Mouse (Mus musculus) E14TG2a.4 (cell line): ENCODE measurements around the gene Sptssa.
"Not testable (repeated sequence)": the region's sequence is repeated elsewhere in the genome, so short reads cannot be mapped to it uniquely, and the experiment has no call there.

Source experiments
- H3K27me3 ChIP-seq: 2 replicates; pipeline ENCODE4 v1.6.1; 2014; ENCODE audit warnings: low read length, control low read depth; ENCODE audit not compliant: insufficient read depth
- H3K36me3 ChIP-seq: 2 replicates; pipeline ENCODE4 v1.6.1; 2014; ENCODE audit warnings: low read length, control low read depth; ENCODE audit not compliant: insufficient read depth
- H3K4me1 ChIP-seq: replicated peaks from 2 replicates; pipeline ENCODE4 v1.6.1; 2014; ENCODE audit warnings: low read depth, low read length, control low read depth
- H3K4me3 ChIP-seq: replicated peaks from 2 replicates; pipeline ENCODE4 v1.5.1; 2014; ENCODE audit warnings: mild to moderate bottlenecking, low read length
- H3K9me3 ChIP-seq: 2 replicates; pipeline ENCODE4 v1.6.1; 2014; ENCODE audit warnings: low read length, control low read depth
- CTCF ChIP-seq: conservative IDR thresholded peaks from 2 replicates; pipeline ENCODE4 v1.5.1; 2014; ENCODE audit warnings: low read length
- NANOG ChIP-seq: IDR thresholded peaks from 2 replicates; pipeline ENCODE4 v1.6.1; 2014; ENCODE audit warnings: borderline replicate concordance, low read length, mixed read lengths
- POU5F1 ChIP-seq: IDR thresholded peaks from 2 replicates; pipeline ENCODE4 v1.6.1; 2014; ENCODE audit warnings: low read length, borderline replicate concordance

Sptssa gene

DNA sequence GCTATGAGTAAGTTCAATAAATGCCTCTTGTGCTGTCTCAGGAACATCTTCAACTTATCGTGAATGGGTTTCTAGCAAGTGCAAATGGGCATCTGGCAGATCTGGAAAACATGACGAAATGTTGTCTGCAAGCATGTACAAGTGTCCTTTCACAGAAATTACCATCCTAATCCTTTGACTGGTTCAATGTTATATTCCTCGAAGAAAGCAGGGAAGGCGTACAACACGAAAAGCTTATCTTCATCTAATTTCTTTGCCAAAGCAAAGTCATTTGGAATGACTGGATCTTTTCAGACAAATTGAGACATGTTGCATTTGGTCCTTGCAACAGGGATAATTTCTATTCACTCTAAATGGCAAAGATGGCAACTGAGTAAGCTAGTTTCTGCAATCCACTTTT is 32.7 kb upstream of the Sptssa start:
- Histone ChIP-seq H3K9me3 (no peaks in the 10 kb centered on the region), H3K4me3 (no peak overlapping the region), H3K27me3 (no peaks in the 10 kb centered on the region), H3K4me1 (peaks cover 21% of the 10 kb centered on the region), H3K36me3 (peaks cover 89% of the 10 kb centered on the region)
- TF ChIP-seq POU5F1 = no peak
- TF ChIP-seq CTCF = no peak
- no peak for TF ChIP-seq NANOG

DNA sequence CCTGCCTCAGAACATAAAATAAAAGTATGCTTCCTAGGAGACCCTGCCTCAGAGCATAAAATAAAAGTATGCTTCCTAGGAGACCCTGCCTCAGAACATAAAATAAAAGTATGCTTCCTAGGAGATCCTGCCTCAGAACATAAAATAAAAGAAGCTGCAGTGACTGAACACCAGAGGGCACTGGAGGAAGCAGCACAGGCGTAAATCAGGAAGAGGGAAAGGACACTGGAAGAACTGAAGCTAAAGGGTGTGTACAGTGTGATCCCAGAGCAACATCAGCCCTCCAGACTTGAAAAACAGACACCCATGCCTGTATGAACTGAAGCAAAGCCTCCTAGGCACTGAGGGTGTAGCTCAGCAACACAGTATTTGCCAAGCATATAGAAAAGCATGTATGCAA is 26.8 kb upstream of the Sptssa start:
- H3K27me3 ChIP-seq = no peaks in the 10 kb centered on the region
- no peaks in the 10 kb centered on the region for H3K9me3 ChIP-seq
- H3K4me1 ChIP-seq = peaks cover 22% of the 10 kb centered on the region
- no peak overlapping the region for H3K4me3 ChIP-seq
- peaks cover 59% of the 10 kb centered on the region for H3K36me3 ChIP-seq
- TF ChIP-seq POU5F1 (no peak), CTCF (peak; percentile 38), NANOG (no peak)

GRCm38 (mm10) chr12:54676709-54677108 is 20.3 kb upstream of the Sptssa start:
- Histone ChIP-seq H3K4me3 (no peak overlapping the region), H3K27me3 (no peaks in the 10 kb centered on the region), H3K4me1 (peaks cover 27% of the 10 kb centered on the region), H3K36me3 (peaks cover 71% of the 10 kb centered on the region), H3K9me3 (no peaks in the 10 kb centered on the region)
- TF ChIP-seq NANOG = no peak
- no peak for TF ChIP-seq CTCF
- TF ChIP-seq POU5F1 = no peak

DNA sequence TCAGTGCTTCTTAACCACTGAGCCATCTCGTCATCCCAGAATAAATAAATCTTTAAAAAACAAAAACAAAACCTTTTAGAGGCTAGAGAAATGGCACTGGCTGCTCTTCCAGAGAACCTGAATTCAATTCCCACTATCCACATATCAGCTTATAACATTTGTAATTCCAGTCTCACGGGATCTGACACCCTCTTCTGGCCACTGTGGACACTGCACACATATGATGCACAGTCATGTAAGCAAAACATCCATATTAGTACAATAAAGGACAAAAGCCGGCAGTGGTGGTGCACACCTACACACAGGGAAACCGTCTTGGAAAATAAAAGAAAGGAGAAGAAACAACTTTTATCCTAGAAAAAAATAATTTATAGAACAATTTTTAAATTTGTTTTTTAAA is 19.0 kb upstream of the Sptssa start:
- Histone ChIP-seq H3K27me3 (no peaks in the 10 kb centered on the region), H3K4me1 (peaks cover 38% of the 10 kb centered on the region), H3K4me3 (no peak overlapping the region), H3K9me3 (no peaks in the 10 kb centered on the region), H3K36me3 (peaks cover 79% of the 10 kb centered on the region)
- no peak for TF ChIP-seq POU5F1
- peak; percentile 38 for TF ChIP-seq CTCF
- no peak for TF ChIP-seq NANOG

GRCm38 (mm10) chr12:54671262-54671661 is 14.9 kb upstream of the Sptssa start:
- Histone ChIP-seq H3K36me3 (peaks cover 59% of the 10 kb centered on the region), H3K4me1 (peaks cover 28% of the 10 kb centered on the region), H3K4me3 (no peak overlapping the region), H3K27me3 (no peaks in the 10 kb centered on the region), H3K9me3 (no peaks in the 10 kb centered on the region)
- TF ChIP-seq CTCF = no peak
- no peak for TF ChIP-seq NANOG
- peak; percentile 70; the same call in 1 of the 2 replicates for TF ChIP-seq POU5F1

DNA sequence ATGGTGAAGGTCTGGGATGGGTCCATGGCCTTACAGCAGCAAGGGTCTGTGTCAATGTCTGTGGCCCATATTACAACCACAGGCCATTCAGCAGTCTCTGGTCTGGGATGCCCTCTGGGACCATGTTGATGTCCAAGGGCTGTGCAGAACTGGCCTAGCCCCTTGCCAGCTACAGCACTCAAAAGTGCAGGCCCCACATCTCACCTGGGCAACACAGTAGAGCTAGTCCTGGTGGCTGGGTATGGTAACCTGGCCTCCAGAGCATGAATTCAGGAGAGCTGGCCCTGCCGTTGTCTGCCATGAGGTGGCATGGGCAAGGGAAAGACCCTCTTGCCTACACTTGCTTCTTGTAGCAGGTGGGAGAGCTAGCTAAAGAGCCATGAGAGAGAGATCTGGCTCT is 11.8 kb upstream of the Sptssa start:
- H3K36me3 ChIP-seq = peaks cover 31% of the 10 kb centered on the region
- TF ChIP-seq NANOG = no peak
- TF ChIP-seq POU5F1 = no peak
- no peak for TF ChIP-seq CTCF
- H3K9me3 ChIP-seq = no peaks in the 10 kb centered on the region
- peaks cover 27% of the 10 kb centered on the region for H3K4me1 ChIP-seq
- no peaks in the 10 kb centered on the region for H3K27me3 ChIP-seq
- no peak overlapping the region for H3K4me3 ChIP-seq

DNA sequence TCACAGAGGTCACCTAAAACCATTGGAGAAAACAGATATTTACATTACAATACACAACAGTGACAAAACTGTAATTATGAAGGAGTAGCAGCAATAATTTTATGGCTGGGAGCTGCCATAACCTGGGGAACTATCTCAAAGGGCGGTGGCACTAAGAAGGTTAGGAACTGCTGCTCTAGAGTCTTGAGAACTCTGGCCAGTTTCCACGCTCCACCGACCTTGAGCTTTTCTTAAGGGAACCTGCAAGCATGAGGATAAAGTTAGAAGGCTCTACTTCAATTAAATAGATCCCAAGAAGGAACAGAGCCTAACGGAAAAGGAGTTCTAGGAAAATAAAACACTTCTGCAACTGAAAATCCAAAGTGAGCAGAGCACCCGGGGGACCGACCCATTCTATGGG is 9.2 kb upstream of the Sptssa start:
- no peaks in the 10 kb centered on the region for H3K27me3 ChIP-seq
- H3K9me3 ChIP-seq = no peaks in the 10 kb centered on the region
- TF ChIP-seq POU5F1 (no peak), CTCF (no peak), NANOG (no peak)
- no peak overlapping the region for H3K4me3 ChIP-seq
- peaks cover 9% of the 10 kb centered on the region; the same call in 1 of the 2 replicates for H3K36me3 ChIP-seq
- peaks cover 7% of the 10 kb centered on the region; the same call in 1 of the 2 replicates for H3K4me1 ChIP-seq

DNA sequence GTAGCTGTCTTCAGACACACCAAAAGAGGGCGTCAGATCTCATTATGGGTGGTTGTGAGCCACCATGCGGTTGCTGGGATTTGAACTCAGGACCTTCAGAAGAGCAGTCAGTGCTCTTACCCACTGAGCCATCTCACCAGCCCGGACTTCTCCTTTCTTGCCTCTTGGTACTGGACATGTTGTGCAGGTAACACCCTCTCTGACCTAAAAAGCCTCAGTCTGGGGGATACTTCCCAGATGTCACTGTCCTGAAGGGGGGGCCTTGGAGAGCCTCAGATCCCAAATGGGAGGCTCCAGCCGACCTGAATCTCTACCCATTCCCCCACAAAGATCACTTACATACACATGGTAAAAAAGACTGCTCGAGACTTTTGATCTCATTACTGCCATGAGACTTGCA is 5.1 kb upstream of the Sptssa start:
- H3K27me3 ChIP-seq, H3K4me3 ChIP-seq, H3K36me3 ChIP-seq, H3K9me3 ChIP-seq: not testable (repeated sequence)
- peaks cover 14% of the 10 kb centered on the region for H3K4me1 ChIP-seq

DNA sequence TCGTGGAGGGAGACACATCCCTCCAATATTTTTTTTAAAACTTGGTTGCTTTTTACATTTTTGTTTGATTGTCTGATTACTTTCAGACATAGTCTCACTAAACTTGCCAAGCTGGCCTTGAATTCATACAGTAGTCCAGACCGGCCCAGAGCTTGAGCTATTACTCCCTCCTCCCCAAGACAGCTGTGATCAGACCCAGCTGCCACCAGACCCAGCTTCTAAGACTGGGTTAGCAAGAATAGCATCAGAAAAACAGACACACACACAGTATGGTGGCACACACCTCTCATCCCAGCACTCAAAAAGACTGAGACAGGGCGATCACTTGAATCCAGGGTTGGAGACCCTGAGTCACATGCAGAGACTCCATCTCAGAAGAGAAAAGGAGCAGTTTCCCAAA is 3.5 kb upstream of the Sptssa start:
- H3K9me3 ChIP-seq = no peaks in the 10 kb centered on the region
- peaks cover 4% of the 10 kb centered on the region for H3K27me3 ChIP-seq
- no peaks in the 10 kb centered on the region for H3K36me3 ChIP-seq
- no peak overlapping the region for H3K4me3 ChIP-seq
- TF ChIP-seq CTCF (no peak), NANOG (no peak), POU5F1 (no peak)
- peaks cover 23% of the 10 kb centered on the region for H3K4me1 ChIP-seq
